Mouse (Mus musculus) bone marrow macrophage, adult 2 months (primary cell): Measurements from ENCODE around the gene Gm20388.

ENCODE experiments used
- CTCF ChIP-seq: IDR thresholded peaks from 2 replicates; pipeline ENCODE4 v1.5.1; 2012; ENCODE audit warnings: low read depth, mild to moderate bottlenecking, low read length, moderate library complexity
- POLR2A ChIP-seq: IDR thresholded peaks from 2 replicates; pipeline ENCODE4 v1.6.1; 2012; ENCODE audit warnings: mild to moderate bottlenecking, low read depth, low read length, borderline replicate concordance

DNA sequence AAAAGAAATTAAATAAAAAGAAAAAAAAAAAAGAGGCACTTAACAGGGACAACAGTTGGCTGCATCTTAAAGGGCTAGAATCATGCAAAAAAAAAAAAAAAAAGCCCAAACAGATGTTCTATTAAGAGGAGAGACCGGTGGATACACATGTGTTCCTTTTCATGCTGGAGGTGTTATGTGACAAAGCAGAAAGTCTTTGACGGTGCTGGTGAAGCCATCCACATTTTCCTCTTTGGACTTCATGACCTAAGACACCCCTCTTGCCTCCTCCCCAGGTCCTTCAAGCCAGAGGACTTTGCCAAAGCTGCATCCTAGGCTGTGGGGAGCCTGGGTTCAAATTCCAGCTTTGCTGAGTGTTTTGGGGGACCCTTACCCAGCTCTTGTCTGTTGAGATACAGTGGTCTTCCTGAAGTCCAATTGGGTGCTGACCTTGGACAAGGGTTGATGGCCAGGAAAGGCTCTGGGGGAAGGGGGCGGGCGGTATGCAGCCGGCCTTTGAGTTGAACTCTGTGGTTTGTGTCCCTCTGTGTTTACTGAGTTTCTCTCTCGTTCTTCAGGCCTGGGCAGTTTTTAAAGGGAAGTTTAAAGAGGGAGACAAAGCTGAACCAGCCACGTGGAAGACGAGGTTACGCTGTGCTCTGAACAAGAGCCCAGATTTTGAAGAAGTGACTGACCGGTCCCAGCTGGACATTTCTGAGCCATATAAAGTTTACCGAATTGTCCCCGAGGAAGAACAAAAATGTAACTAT is 832.7 kb downstream of the Gm20388 start:
- TF ChIP-seq CTCF (no peak), POLR2A (no peak)
